Mouse (Mus musculus) forebrain, postnatal 0 days (tissue): ENCODE data around the gene Ptprt. TPM values are rescaled to one million over a fixed set of nuclear protein-coding genes. Genes with fewer than 3 reads are reported as not detected.
A peak's percentile ranks its signal among the peaks of the same experiment; 100 is the strongest.

Source experiments
- ATAC-seq: fragments of 200-750 bp; cut with Nextera tagmentation; 2 replicates; pipeline ENCODE4 v1.8.0; 2017; ENCODE audit warnings: mild to moderate bottlenecking, moderate library complexity
- DNase-seq: peaks from one replicate; pipeline ENCODE4 v3.0.0-alpha.2; 2015
- H3K27ac ChIP-seq: fragments of 300-500 bp; sonication (generic); 2 replicates; pipeline ENCODE4 v1.5.1; 2014; ENCODE audit warnings: low read depth, mild to moderate bottlenecking, antibody characterized with exemption, low read length, moderate library complexity, mixed read lengths
- H3K27me3 ChIP-seq: fragments of 300-500 bp; sonication (generic); 2 replicates; pipeline ENCODE4 v1.6.1; 2014; ENCODE audit warnings: mild to moderate bottlenecking, low read length, mixed read lengths; ENCODE audit not compliant: insufficient read depth
- H3K36me3 ChIP-seq: fragments of 300-500 bp; sonication (generic); 2 replicates; pipeline ENCODE4 v1.6.1; 2014; ENCODE audit warnings: mild to moderate bottlenecking, moderate library complexity; ENCODE audit not compliant: insufficient read depth
- H3K4me1 ChIP-seq: fragments of 300-500 bp; sonication (generic); 2 replicates; pipeline ENCODE4 v1.6.1; 2014; ENCODE audit warnings: antibody characterized with exemption; ENCODE audit not compliant: insufficient read depth
- H3K4me2 ChIP-seq: fragments of 300-500 bp; sonication (generic); 2 replicates; pipeline ENCODE4 v1.6.1; 2014; ENCODE audit warnings: low read depth, mild to moderate bottlenecking, moderate library complexity
- H3K4me3 ChIP-seq: fragments of 300-500 bp; sonication (generic); 2 replicates; pipeline ENCODE4 v1.5.1; 2014; ENCODE audit warnings: low read depth, low read length, mixed read lengths
- H3K9ac ChIP-seq: fragments of 300-500 bp; sonication (generic); 2 replicates; pipeline ENCODE4 v1.6.1; 2014; ENCODE audit warnings: mild to moderate bottlenecking
- H3K9me3 ChIP-seq: fragments of 300-500 bp; sonication (generic); 2 replicates; pipeline ENCODE4 v1.6.1; 2016; ENCODE audit warnings: low read length
- CTCF ChIP-seq: sonication (generic); IDR thresholded peaks from 2 replicates; pipeline ENCODE4 v1.5.1; 2016; ENCODE audit warnings: antibody characterized with exemption, control low read depth, low read depth
- WGBS: fragments of 180-500 bp; shearing (Covaris S2); extraction: QIAGEN DNeasy Blood & Tissue Kit; methylation state at CpG from one replicate; pipeline ENCODE4 v1.1.7; 2014; 5-methylcytosine and 5-hydroxymethylcytosine counted together
- polyA plus RNA-seq: library from polyadenylated mRNA; unstranded; fragments of >200 nt; fragmentation: Nextera tagmentation; extraction: Ambion mirVana; gene quantifications from 2 replicates; pipeline ENCODE4 v1.2.1, GENCODE M21; 2015
- total RNA-seq: library from RNA; depleted of rRNA; stranded (reverse); fragments of >200 nt; gene quantifications from 2 replicates; pipeline ENCODE4 v1.2.3, GENCODE M21; 2014

Gene Ptprt
- total and polyA plus RNA-seq, 2 experiments from 2014 or later, result 12.0 to 58.4 TPM

DNA sequence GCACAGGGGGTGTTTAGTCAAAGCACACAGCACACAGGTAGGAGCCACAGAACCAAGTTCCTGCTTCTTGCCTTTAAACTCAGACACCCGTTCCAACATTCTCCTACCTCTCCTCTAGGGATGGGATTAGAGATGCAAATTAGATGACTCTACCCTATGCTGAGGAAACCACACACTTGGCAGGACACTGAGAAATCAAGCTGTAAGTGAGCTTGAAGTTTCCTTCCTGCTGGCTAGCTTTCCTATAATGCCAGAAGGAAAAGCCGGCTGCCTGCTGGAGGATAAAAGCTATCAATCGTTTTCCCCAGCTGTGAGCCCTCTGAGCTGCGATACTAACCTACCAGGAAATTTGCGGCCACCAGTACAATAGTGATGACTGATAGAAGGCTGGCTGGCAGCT lies 999.0 kb downstream of the Ptprt start:
- 25% methylated on average over 5 of the region's 5 CpGs for WGBS
- Histone ChIP-seq H3K27me3 (no peaks in the 10 kb centered on the region), H3K9ac (no peak overlapping the region), H3K36me3 (no peaks in the 10 kb centered on the region), H3K27ac (no peak overlapping the region), H3K9me3 (no peaks in the 10 kb centered on the region), H3K4me3 (no peak overlapping the region), H3K4me1 (no peaks in the 10 kb centered on the region), H3K4me2 (no peak overlapping the region)
- no peak for ATAC-seq
- peak; percentile 55 for DNase-seq
- no peak for TF ChIP-seq CTCF

DNA sequence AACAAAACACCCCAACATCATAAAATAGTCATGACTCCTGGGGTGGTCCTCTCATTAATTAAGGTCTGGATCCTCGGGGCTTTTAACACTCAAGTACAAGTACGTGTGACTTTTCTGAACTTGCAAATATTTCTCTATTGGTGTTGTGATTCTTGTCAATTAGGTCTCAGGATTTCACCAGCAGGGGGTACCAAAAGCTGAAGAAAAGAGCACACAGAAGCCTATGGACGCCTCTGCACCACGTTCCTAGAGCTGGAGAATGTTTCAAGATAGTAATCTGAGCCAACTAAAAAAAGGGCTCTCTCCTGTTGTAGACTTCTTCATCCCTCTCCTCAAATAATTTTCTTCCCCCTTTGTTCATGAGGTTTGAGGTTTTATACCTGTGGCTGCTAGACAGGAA lies 1000.1 kb downstream of the Ptprt start:
- no peaks in the 10 kb centered on the region for H3K27me3 ChIP-seq
- no peaks in the 10 kb centered on the region for H3K4me1 ChIP-seq
- H3K4me2 ChIP-seq, result no peak overlapping the region
- WGBS, result 10% methylated on average over 4 of the region's 4 CpGs
- ATAC-seq (no peak), DNase-seq (peak; percentile 70)
- no peaks in the 10 kb centered on the region for H3K36me3 ChIP-seq
- H3K9me3 ChIP-seq, result no peaks in the 10 kb centered on the region
- peak; percentile 60 for TF ChIP-seq CTCF
- H3K9ac ChIP-seq, result no peak overlapping the region
- no peak overlapping the region for H3K4me3 ChIP-seq
- H3K27ac ChIP-seq, result no peak overlapping the region

DNA sequence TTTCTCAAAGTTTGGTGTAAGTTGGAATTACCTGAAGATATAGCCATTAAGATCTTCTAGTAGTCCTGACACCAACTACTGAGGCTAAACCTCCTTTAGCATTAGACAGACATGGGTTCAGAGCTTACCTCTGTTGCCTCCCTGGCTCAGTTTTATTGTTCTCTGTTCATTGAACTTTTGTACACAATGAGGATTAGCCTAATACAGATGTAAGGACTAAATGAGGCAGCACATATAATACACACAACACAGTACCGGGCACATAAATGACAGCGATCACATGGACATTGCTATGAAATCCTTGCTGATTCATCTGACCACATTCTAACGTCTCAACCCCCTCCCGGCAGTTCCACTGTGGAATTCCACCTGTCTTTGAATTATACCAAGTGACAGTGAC lies 1003.9 kb downstream of the Ptprt start:
- Histone ChIP-seq H3K36me3 (no peaks in the 10 kb centered on the region), H3K27me3 (no peaks in the 10 kb centered on the region), H3K4me3 (no peak overlapping the region), H3K4me2 (no peak overlapping the region), H3K4me1 (no peaks in the 10 kb centered on the region), H3K9ac (no peak overlapping the region), H3K9me3 (no peaks in the 10 kb centered on the region), H3K27ac (no peak overlapping the region)
- no peak for ATAC-seq
- 85% methylated on average over 4 of the region's 4 CpGs for WGBS
- DNase-seq, result no peak
- no peak for TF ChIP-seq CTCF

DNA sequence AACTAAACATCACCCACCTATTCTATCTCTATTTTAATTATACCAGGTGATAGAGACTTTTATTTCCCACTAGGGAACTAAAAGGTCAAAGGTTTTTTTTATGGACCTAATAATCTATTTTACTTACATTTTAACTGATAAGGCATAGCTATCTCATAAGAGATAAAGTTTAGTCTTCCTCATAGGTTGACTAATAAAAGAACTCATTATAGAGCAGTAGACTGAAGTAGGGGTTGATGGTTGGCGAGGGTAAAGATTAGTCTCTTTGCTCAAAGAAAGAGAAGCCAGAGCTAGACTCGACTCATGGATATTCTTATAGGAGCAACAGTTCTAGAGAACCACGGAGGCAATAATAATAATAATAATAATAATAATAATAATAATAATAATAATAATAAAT lies 1004.3 kb downstream of the Ptprt start:
- H3K9me3 ChIP-seq, result no peaks in the 10 kb centered on the region
- no peak overlapping the region for H3K4me2 ChIP-seq
- H3K4me1 ChIP-seq, result no peaks in the 10 kb centered on the region
- 98% methylated on average over 3 of the region's 3 CpGs for WGBS
- no peak for TF ChIP-seq CTCF
- no peak for ATAC-seq
- H3K27ac ChIP-seq, result no peak overlapping the region
- H3K4me3 ChIP-seq, result no peak overlapping the region
- no peak for DNase-seq
- H3K27me3 ChIP-seq, result no peaks in the 10 kb centered on the region
- H3K9ac ChIP-seq, result no peak overlapping the region
- no peaks in the 10 kb centered on the region for H3K36me3 ChIP-seq

DNA sequence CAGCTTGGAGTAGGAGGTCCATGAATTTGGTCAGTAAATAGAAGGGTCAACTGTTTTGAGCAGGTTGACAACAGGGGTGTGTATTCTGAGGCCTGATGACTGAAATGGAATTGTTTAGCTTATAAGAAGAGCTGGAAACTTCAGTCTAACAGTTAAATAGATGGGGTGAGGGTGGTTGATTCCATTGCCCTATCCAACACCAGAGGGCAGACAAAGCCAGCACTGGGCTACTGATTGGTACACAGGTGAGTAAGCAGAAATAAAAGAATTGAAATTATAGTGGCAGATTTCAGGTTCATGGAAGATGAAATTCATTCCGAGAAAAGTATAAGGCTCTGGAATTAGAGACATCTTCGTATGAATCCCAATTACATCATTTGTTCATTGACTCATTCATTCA lies 1020.1 kb downstream of the Ptprt start:
- H3K36me3 ChIP-seq, result no peaks in the 10 kb centered on the region
- no peak for ATAC-seq
- no peak overlapping the region for H3K4me2 ChIP-seq
- H3K4me3 ChIP-seq, result no peak overlapping the region
- 95% methylated on average over 2 of the region's 2 CpGs for WGBS
- H3K9me3 ChIP-seq, result no peaks in the 10 kb centered on the region
- H3K9ac ChIP-seq, result no peak overlapping the region
- H3K27ac ChIP-seq, result no peak overlapping the region
- TF ChIP-seq CTCF, result peak; percentile 32; the same call in 1 of the 2 replicates
- no peaks in the 10 kb centered on the region for H3K4me1 ChIP-seq
- DNase-seq, result no peak
- no peaks in the 10 kb centered on the region for H3K27me3 ChIP-seq

DNA sequence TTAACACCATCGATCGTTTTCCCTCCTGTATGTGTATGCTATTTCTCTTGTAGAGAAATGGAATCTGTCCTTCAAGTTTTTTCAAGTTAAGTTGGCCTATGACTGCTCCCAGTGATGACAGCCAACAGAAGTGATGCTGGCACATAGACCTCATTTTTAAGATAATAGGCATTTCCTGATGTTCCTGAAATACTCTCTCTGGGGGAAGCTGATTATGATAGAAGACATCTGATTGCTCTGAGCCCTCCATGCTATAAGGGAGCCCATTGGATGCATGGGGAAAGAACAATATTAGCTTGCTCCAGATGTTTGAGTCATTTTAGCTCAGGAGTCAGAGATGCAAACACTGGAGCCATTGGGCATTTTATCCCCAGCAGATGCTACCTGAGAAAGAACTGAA lies 1026.9 kb downstream of the Ptprt start:
- TF ChIP-seq CTCF, result no peak
- Histone ChIP-seq H3K4me1 (no peaks in the 10 kb centered on the region), H3K36me3 (no peaks in the 10 kb centered on the region), H3K4me3 (no peak overlapping the region), H3K27ac (no peak overlapping the region), H3K9ac (no peak overlapping the region), H3K27me3 (no peaks in the 10 kb centered on the region), H3K4me2 (no peak overlapping the region), H3K9me3 (no peaks in the 10 kb centered on the region)
- DNase-seq (no peak), ATAC-seq (no peak)
- WGBS, result 85% methylated on average over 2 of the region's 2 CpGs

DNA sequence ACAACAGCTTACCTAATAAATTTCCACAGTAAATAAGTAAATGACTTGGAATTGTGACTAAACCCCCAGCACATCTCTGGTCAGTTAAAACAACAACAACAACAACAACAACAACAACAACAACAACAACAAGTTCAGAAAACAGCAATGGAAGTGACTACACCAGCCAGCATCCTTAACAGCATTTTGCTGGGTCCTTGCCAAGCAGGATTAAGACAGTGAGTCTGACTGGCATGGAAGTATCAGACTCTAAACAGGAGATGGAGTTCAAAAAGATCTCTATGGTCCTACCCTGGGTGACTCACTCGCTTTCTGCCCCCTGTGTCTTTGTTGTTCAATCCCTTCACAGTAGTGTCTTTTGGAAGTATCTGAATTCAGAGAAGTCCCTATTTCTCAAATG lies 1035.1 kb downstream of the Ptprt start:
- 39% methylated on average over 1 of the region's 1 CpGs for WGBS
- H3K9me3 ChIP-seq, result no peaks in the 10 kb centered on the region

DNA sequence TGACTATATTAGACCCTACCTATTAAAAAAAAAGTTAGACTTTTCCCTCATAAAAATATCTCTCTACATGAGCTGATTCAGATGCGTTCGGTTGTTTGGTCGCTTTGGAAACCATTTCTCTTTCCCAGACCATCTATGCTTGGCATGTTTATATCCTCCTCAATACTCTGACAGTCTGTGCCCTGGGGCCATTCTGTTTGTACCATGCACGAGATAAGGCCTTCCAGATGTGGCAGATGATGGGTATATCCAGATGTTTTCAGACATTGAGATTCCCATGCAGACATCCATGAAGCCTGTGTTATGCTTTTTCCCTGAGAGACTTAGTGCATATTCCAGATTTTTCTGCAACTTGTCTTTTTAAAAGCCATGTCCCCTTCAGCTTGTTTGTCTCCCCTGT lies 1052.5 kb downstream of the Ptprt start:
- Histone ChIP-seq H3K27me3 (no peaks in the 10 kb centered on the region), H3K4me3 (no peak overlapping the region), H3K27ac (no peak overlapping the region), H3K4me1 (no peaks in the 10 kb centered on the region), H3K9ac (no peak overlapping the region), H3K4me2 (no peak overlapping the region), H3K9me3 (no peaks in the 10 kb centered on the region), H3K36me3 (no peaks in the 10 kb centered on the region)
- TF ChIP-seq CTCF, result no peak
- ATAC-seq (no peak), DNase-seq (no peak)
- 82% methylated on average over 4 of the region's 4 CpGs for WGBS

More for the DNA sequence above, 1035.1 kb downstream of the Ptprt start:
- no peak overlapping the region for H3K9ac ChIP-seq
- no peak overlapping the region for H3K4me3 ChIP-seq
- ATAC-seq (no peak), DNase-seq (no peak)
- H3K4me1 ChIP-seq, result no peaks in the 10 kb centered on the region
- no peak overlapping the region for H3K4me2 ChIP-seq
- H3K27me3 ChIP-seq, result no peaks in the 10 kb centered on the region
- H3K36me3 ChIP-seq, result no peaks in the 10 kb centered on the region
- TF ChIP-seq CTCF, result no peak
- no peak overlapping the region for H3K27ac ChIP-seq
